Mouse (Mus musculus): ENCODE data around the gene Ccdc9. TPM values are rescaled to one million over a fixed set of nuclear protein-coding genes. Genes with fewer than 3 reads are reported as not detected.
A peak's percentile ranks its signal among the peaks of the same experiment; 100 is the strongest.

The Ccdc9 gene
- polyA plus RNA-seq, 1 experiment from 2014 or later, result 22.7 TPM

DNA sequence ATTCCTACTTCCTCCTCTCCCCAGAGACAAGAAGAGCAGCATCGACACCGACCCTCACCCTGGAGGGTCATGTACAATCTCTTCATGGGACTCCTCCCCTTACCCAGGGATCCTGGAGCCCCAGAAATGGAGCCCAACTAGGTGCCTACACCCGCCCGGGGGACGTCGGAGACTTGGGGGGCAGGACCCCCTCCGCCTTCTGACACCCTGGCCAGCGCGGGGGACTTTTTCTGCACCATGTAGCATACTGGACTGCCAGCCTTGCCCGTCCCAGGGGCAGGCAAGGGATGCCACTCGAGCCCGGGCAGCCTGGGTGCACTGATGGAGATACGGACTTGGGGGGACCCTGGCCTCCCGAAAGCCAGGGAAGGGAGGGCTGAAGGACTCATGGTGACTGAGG, 30.5 kb upstream of the Ccdc9 start:
- H3K4me3 ChIP-seq (ENCODE audit: low read depth, low read length), result no peak overlapping the region
- no peak for ATAC-seq (ENCODE audit: insufficient read depth)
- no peak overlapping the region for H3K27ac ChIP-seq (ENCODE audit: low read depth)
- no peak overlapping the region for H3K4me2 ChIP-seq
- peaks cover 3% of the 10 kb centered on the region; the same call in 1 of the 2 replicates for H3K27me3 ChIP-seq (ENCODE audit: insufficient read depth, low read length)
- 86% methylated on average over 14 of the region's 14 CpGs for WGBS
- no peaks in the 10 kb centered on the region for H3K9me3 ChIP-seq (ENCODE audit: low read depth, low read length)
- H3K9ac ChIP-seq, result no peak overlapping the region
- DNase-seq, result no peak
- no peaks in the 10 kb centered on the region for H3K36me3 ChIP-seq (ENCODE audit: insufficient read depth)
- H3K4me1 ChIP-seq (ENCODE audit: insufficient read depth), result peaks cover 9% of the 10 kb centered on the region
- no peak for TF ChIP-seq CTCF (IDR thresholded peaks at IDR 0.05; ENCODE audit: low read depth)

DNA sequence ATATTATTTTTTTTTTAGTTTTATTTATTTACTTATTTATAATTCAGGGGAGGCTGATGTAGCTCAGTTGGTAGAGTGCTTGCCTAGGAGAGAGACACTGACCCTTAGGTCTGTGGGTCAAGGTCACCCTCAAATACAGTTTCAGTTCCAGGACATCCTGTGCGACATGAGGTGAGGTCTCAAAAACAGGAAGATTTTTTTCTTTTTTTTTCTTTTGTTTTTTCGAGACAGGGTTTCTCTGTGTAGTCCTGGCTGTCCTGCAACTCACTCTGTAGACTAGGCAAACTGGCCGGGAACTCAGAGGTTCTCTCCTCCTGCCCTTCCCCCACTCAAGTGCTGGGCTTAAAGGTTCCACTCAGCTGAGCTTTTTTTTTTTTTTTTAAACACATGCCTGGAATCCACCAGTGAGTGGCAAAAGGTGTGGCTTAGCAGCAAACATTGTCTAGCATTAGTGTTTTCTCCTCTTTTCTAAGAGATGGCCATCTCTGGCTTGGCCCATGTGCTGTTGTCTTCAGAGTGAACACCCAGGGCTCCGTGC, 28.7 kb upstream of the Ccdc9 start:
- H3K27ac ChIP-seq (ENCODE audit: low read depth), result no peak overlapping the region
- no peak for ATAC-seq (ENCODE audit: insufficient read depth)
- WGBS, result 41% methylated on average over 4 of the region's 4 CpGs

DNA sequence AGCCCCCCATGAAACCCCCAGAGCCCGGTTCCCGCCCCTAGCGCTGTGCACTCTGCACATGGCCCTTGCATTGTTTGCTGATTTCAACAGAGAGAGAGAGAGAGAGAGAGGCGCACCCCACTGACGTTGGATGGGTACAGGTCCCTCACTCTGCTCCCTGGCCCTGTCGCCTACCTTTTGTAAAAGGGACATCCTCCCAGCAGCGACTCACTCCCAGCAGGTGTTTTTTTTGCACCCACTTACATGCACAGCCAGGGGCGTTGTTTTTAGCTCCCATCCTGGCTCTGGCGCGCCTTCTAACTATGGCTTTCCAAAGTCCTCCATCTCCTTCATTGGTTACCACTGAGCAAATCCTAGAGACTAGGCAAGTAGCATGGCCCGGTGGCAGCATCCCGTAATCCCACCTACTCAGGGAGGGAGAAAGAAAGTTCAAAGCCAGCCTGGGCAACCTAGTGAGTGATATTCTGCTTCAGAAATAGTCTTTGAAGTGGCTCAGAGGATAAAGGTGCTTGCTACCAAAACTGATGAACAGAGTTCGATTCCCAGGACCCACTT, 27.7 kb upstream of the Ccdc9 start:
- H3K36me3 ChIP-seq (ENCODE audit: insufficient read depth), result no peaks in the 10 kb centered on the region

More for the DNA sequence above, 28.7 kb upstream of the Ccdc9 start:
- peak; percentile 40 for DNase-seq
- no peaks in the 10 kb centered on the region for H3K9me3 ChIP-seq (ENCODE audit: low read depth, low read length)
- peaks cover 6% of the 10 kb centered on the region; the same call in 1 of the 2 replicates for H3K27me3 ChIP-seq (ENCODE audit: insufficient read depth, low read length)
- H3K36me3 ChIP-seq (ENCODE audit: insufficient read depth), result no peaks in the 10 kb centered on the region
- H3K4me2 ChIP-seq, result no peak overlapping the region
- no peak for TF ChIP-seq CTCF (IDR thresholded peaks at IDR 0.05; ENCODE audit: low read depth)
- no peak overlapping the region for H3K4me3 ChIP-seq (ENCODE audit: low read depth, low read length)
- H3K9ac ChIP-seq, result no peak overlapping the region
- peaks cover 16% of the 10 kb centered on the region for H3K4me1 ChIP-seq (ENCODE audit: insufficient read depth)

DNA sequence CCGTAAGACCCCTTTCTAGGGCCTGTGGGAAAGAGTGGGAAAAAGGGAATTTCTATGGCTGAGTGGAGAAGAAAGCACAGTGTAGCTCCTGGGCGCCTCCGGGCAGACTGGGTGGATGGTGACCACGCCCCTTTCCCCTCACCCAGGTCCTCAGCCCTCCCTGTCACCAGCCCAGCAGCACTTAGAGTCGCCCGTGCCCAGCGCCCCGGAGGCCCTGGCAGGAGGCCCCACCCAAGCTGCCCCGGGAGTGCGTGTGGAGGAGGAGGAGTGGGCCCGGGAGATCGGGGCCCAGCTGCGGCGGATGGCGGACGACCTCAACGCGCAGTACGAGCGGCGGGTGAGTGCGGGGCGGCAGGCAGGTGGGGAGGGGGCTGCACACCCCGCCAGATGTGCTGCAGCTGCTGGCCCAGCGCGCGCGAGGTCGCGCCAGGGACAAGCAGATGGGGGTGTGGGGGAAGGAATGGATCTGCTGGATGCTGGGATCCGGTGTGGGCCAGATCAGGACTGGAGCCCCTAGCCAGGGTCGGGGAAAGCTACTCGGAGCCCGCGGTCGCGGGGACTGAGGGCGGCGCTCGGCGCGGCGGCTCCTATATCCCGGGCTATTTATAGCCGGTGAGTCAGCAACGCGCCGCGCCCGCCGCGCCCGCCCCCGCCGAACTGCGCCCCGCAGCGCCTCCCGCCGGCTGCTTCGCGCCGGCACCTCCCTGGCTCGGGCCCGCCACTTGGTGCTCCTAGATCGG, 27.1 kb upstream of the Ccdc9 start:
- H3K9ac ChIP-seq, result peak overlapping the region; percentile 81
- no peaks in the 10 kb centered on the region for H3K9me3 ChIP-seq (ENCODE audit: low read depth, low read length)
- peak overlapping the region; percentile 59 for H3K4me3 ChIP-seq (ENCODE audit: low read depth, low read length)
- peaks cover 17% of the 10 kb centered on the region for H3K4me1 ChIP-seq (ENCODE audit: insufficient read depth)
- H3K36me3 ChIP-seq (ENCODE audit: insufficient read depth), result no peaks in the 10 kb centered on the region
- H3K4me2 ChIP-seq, result peak overlapping the region; percentile 100
- H3K27me3 ChIP-seq (ENCODE audit: insufficient read depth, low read length), result peaks cover 12% of the 10 kb centered on the region
- WGBS, result under 1% methylated on average over 59 of the region's 66 CpGs
- DNase-seq (peak; percentile 90), ATAC-seq (ENCODE audit: insufficient read depth) (peak; percentile 64)
- peak overlapping the region; percentile 95 for H3K27ac ChIP-seq (ENCODE audit: low read depth)
- TF ChIP-seq CTCF (IDR thresholded peaks at IDR 0.05; ENCODE audit: low read depth), result no peak

More for the DNA sequence above, 27.7 kb upstream of the Ccdc9 start:
- ATAC-seq (ENCODE audit: insufficient read depth) (no peak; the same call in 1 of the 2 replicates), DNase-seq (no peak)
- Histone ChIP-seq H3K4me1 (ENCODE audit: insufficient read depth) (peaks cover 17% of the 10 kb centered on the region), H3K4me2 (peak overlapping the region; percentile 100), H3K27me3 (ENCODE audit: insufficient read depth, low read length) (peaks cover 12% of the 10 kb centered on the region), H3K27ac (ENCODE audit: low read depth) (peak overlapping the region; percentile 95), H3K9me3 (ENCODE audit: low read depth, low read length) (no peaks in the 10 kb centered on the region), H3K9ac (peak overlapping the region; percentile 81), H3K4me3 (ENCODE audit: low read depth, low read length) (peak overlapping the region; percentile 59)
- WGBS, result 11% methylated on average over 13 of the region's 13 CpGs
- no peak for TF ChIP-seq CTCF (IDR thresholded peaks at IDR 0.05; ENCODE audit: low read depth)

DNA sequence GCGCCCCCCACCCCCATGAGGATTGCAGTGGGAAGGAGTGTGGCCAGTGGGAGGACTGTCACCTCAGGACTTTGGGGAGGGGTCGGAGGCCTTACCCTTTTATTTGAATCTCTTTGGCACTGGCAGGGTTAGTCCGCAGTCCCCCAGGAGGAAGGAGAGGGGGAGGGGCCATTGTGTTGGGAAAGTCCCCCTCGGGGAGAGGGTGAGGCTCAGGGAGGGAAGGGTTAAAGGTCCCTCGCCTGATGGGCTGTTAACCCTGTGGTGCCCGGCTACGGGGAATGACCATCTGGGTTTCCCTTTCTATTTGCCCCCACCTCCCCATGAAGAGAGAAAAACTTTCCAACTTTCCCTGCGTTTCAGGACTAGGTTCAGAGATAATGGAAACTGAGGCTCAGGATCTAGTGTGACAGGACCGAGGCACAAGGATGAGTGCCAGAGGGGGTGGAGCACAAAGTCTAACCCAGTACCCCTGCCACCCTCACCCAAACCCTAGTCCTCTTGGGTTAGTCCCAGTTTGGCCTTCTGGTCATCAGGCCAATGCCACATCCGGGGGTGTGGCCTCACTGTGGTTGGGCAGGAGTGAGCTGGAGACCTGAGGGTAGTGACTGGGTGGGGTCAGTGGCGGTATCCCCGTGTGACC, 26.2 kb upstream of the Ccdc9 start:
- DNase-seq (peak; percentile 88), ATAC-seq (ENCODE audit: insufficient read depth) (peak; percentile 10; the same call in 1 of the 2 replicates)
- Histone ChIP-seq H3K36me3 (ENCODE audit: insufficient read depth) (no peaks in the 10 kb centered on the region), H3K9ac (peak overlapping the region; percentile 81), H3K4me3 (ENCODE audit: low read depth, low read length) (peak overlapping the region; percentile 59), H3K27ac (ENCODE audit: low read depth) (peak overlapping the region; percentile 95), H3K4me1 (ENCODE audit: insufficient read depth) (peaks cover 17% of the 10 kb centered on the region), H3K4me2 (peak overlapping the region; percentile 100), H3K27me3 (ENCODE audit: insufficient read depth, low read length) (peaks cover 12% of the 10 kb centered on the region), H3K9me3 (ENCODE audit: low read depth, low read length) (no peaks in the 10 kb centered on the region)
- TF ChIP-seq CTCF (IDR thresholded peaks at IDR 0.05; ENCODE audit: low read depth), result no peak
- WGBS, result under 1% methylated on average over 12 of the region's 12 CpGs

DNA sequence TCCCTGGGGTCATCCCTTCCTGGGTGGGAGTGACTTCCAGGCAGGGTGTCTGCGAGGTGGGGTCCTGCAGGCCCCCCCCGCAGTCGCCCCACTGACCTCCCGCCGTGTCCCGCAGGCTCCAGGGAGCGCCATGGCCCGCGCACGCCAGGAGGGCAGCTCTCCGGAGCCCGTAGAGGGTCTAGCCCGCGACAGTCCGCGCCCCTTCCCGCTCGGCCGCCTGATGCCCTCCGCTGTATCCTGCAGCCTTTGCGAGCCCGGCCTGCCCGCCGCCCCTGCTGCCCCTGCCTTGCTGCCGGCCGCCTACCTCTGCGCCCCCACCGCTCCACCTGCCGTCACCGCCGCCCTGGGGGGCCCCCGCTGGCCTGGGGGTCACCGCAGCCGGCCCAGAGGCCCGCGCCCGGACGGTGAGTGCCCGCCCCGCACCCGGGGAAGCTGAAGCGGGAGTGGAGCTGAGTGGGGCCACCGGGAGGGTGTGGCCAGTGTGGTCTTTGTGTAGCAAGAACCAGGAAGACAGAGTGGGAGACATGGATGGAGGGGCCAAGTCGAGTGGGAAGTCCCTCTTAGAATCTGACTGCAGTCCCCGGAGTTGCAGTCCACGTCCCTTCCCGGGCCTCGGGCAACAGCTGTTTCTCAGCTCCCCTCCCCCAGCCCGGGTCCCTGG, 25.5 kb upstream of the Ccdc9 start:
- ATAC-seq (ENCODE audit: insufficient read depth) (peak; percentile 1; the same call in 1 of the 2 replicates), DNase-seq (peak; percentile 52)
- H3K27ac ChIP-seq (ENCODE audit: low read depth), result peak overlapping the region; percentile 95
- TF ChIP-seq CTCF (IDR thresholded peaks at IDR 0.05; ENCODE audit: low read depth), result no peak
- no peaks in the 10 kb centered on the region for H3K9me3 ChIP-seq (ENCODE audit: low read depth, low read length)
- H3K27me3 ChIP-seq (ENCODE audit: insufficient read depth, low read length), result peaks cover 12% of the 10 kb centered on the region
- H3K36me3 ChIP-seq (ENCODE audit: insufficient read depth), result no peaks in the 10 kb centered on the region
- under 1% methylated on average over 49 of the region's 49 CpGs for WGBS
- peak overlapping the region; percentile 59 for H3K4me3 ChIP-seq (ENCODE audit: low read depth, low read length)
- peaks cover 17% of the 10 kb centered on the region for H3K4me1 ChIP-seq (ENCODE audit: insufficient read depth)
- H3K9ac ChIP-seq, result peak overlapping the region; percentile 78
- peak overlapping the region; percentile 100 for H3K4me2 ChIP-seq
